Mouse (Mus musculus): ENCODE data around the gene Myo5c.

Myo5c gene

GRCm38 (mm10) chr9:75282179-75282578 lies 50.4 kb downstream of the Myo5c start:
- DNase-seq (ENCODE audit: low spot score in 2 of 2), result no peak

DNA sequence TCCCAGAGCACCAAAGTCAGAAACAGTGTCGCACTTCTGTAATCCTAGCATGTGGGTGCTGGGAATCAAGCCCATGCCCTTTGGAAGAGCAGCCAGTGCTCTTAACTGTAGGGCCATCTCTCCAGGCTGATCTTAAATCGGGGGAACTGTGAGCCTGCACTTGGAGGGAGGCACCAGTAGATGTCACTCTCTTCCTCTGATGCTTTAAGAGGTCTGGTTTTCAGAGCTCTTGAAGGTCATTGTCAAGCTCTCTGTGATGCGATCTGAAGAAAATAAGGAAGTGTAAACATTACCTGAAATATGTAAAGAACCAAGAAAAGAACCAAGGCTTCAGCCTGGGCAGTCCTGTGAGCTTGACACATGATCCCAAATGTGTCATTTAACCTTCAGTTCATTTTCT lies 51.0 kb downstream of the Myo5c start:
- DNase-seq (ENCODE audit: low spot score in 2 of 2), result peak in 1 of 2 experiments; percentile 52

- DNase-seq (ENCODE audit: low spot score in 2 of 2), result no peak
Measured at GRCm38 (mm10) chr9:75283636-75284035, 51.8 kb downstream of the Myo5c start.

GRCm38 (mm10) chr9:75285363-75285762 lies 53.5 kb downstream of the Myo5c start:
- no peak for DNase-seq (ENCODE audit: low spot score in 2 of 2)

DNA sequence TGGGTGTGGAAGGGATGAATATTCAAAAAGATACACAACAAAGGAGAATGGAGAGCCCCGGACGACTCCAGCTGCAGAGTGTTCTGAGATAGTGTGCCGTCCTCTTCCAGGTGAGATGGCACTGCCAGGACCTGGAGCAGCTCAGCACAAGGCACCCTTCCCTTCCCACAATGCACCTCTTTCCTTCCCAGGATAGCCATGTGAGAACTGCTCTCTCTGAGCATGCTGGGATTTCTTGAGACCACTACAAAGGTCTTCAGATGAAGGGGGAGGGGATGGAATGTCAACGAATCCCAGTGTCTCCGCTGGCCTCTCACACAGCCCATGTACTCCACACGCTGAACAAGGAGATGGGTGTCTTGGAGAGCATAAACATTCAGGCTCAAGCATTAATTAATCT lies 55.8 kb downstream of the Myo5c start:
- no peak for DNase-seq (ENCODE audit: low spot score in 2 of 2)

GRCm38 (mm10) chr9:75289545-75289944 lies 57.7 kb downstream of the Myo5c start:
- DNase-seq (ENCODE audit: low spot score in 2 of 2), result no peak

GRCm38 (mm10) chr9:75299342-75299741 lies 67.5 kb downstream of the Myo5c start:
- no peak for DNase-seq (ENCODE audit: low spot score in 2 of 2)

DNA sequence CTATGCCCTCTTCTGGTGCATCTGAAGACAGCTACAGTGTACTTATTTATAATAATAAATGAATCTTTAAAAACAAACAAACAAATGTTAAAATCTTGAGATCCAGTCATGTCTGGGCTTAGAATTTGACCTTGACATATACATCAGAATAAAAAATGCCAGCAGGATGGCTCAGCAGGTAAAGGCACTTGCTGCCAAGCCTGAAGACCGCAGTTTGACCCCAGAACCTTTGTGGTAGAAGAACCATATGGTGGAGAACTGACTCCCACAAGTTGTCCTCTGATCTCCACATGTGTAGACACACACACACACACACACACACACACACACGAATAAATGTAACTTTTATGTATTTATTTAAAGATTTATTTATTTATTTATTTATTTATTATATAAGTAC lies 71.2 kb downstream of the Myo5c start:
- no peak for DNase-seq (ENCODE audit: low spot score in 2 of 2)

- DNase-seq (ENCODE audit: low spot score in 2 of 2), result no peak
Measured at GRCm38 (mm10) chr9:75303701-75304261, 72.0 kb downstream of the Myo5c start.

DNA sequence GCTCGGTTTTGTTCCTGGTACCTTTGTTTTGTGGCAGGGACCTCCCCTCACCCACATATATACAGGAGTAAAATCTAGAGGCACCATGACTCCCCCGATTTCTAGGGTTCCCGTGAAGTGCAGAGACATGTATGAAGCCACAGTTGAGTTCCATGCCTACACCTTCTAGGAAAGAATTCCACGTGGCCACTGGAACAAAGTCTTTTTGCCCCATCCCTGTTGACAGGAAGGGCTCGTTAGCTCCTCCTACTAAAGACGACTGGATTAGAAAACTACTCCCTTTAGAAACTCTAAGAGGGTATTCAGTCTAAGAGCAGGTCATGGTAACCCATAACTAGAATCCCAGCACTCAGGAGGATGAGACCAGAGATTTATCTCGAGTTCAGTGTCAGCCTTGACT lies 72.5 kb downstream of the Myo5c start:
- no peak for DNase-seq (ENCODE audit: low spot score in 2 of 2)

- peak in 1 of 2 experiments; percentile 38 for DNase-seq (ENCODE audit: low spot score in 2 of 2)
Measured at GRCm38 (mm10) chr9:75306126-75306898, 74.5 kb downstream of the Myo5c start, which contains the start of gene Gnb5. Gene Gnb5 (plus strand): TSS chr9:75306288.

GRCm38 (mm10) chr9:75307015-75307414 lies 75.2 kb downstream of the Myo5c start:
- DNase-seq (ENCODE audit: low spot score in 2 of 2), result no peak

GRCm38 (mm10) chr9:75308621-75309020 lies 76.8 kb downstream of the Myo5c start:
- DNase-seq (ENCODE audit: low spot score in 2 of 2), result no peak

GRCm38 (mm10) chr9:75312008-75312407 lies 80.2 kb downstream of the Myo5c start:
- peak; percentile 79 to 91 for DNase-seq (ENCODE audit: low spot score in 2 of 2)

DNA sequence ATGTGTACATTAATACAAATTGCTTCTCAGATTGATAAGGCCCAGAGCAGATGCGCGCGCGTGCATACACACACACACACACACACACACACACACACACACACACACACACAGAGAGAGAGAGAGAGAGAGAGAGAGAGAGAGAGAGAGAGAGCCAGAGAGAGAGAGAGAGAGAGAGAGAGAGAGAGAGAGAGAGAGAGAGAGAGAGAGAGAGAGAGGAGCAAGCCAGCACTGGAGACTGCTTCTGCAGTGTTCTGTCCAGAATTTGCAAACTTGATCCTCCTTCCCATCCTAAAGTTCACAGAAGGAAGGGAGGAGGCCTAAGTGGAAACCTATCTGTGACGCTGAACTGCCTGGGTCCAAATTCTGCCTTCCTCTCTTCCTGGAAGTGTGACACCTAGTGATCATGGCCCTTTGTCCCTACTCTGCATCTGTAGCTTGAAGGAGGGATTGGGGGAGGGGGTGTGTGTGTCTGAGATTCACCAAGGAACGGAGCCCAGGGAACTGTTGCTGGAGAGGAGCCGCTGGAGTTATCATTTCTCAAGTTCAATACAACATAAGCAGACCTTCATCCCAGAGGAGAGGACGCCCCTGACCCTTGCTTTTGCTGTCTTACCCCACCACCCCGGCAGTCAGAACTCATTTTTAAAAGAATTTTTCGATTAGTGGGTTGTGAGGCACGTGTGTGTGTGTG lies 81.5 kb downstream of the Myo5c start:
- no peak for DNase-seq (ENCODE audit: low spot score in 2 of 2)

DNA sequence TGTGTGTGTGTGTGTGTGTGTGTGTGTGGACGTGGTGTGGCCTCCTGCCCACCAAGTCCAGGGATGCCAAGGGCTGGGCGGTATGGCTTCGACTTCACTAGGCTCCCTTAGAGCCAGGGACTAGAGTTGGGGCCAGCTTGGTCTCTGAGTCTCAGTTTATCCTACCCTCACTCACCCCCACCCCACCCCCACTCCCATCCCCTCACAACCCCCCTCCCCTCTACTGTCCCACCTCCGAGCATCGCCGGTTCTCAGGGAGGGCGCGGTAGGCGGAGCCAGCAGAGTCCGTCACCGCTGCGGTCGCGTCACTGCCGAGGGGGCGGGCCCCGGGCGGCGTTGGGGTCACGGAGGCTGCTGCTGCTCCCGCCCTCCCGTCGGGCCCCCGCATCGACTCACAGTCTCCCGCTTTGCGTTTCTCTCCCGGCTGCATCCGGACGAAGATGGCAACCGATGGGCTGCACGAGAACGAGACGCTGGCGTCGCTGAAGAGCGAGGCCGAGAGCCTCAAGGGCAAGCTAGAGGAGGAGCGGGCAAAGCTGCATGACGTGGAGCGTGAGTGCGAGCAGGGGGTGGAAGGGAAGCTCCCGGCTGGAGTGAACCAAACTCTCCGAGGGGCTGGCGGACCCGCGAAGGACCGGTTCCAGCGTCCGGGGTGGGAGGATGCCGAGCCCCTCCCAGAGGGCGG lies 82.2 kb downstream of the Myo5c start:
- peak; percentile 68 to 80 for DNase-seq (ENCODE audit: low spot score in 2 of 2)

DNA sequence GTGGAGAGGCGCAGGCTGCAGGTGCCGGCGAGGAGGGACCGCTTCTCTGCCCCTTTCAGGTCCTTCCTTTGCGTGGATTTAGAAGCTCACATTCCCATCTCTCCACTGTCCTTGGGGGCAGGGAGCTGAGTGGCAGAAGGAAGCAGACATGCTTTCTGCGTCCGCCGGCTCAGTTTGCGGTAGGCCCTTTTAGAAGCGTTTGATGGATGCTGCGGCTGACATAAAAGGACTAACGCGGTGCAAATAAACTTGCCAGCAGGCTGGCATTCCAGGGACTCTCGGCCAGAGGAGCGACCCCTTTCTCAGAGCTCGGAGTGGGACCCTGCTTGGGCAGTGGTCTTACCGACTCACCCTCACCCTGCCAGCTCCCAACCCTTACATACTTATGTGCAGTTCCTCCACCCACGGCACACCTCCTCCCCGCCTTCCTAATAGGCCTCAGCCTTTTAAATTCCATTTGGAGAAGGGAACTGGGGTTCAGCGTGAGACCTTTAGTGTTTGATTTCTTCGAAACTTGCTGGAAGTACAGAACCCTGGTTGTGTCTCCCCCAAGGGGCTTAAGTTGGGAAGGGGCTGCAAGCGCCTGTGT lies 82.8 kb downstream of the Myo5c start:
- DNase-seq (ENCODE audit: low spot score in 2 of 2), result no peak

GRCm38 (mm10) chr9:75315238-75315637 lies 83.4 kb downstream of the Myo5c start:
- DNase-seq (ENCODE audit: low spot score in 2 of 2), result no peak

- no peak for DNase-seq (ENCODE audit: low spot score in 2 of 2)
Measured at GRCm38 (mm10) chr9:75316771-75317170, 85.0 kb downstream of the Myo5c start.

DNA sequence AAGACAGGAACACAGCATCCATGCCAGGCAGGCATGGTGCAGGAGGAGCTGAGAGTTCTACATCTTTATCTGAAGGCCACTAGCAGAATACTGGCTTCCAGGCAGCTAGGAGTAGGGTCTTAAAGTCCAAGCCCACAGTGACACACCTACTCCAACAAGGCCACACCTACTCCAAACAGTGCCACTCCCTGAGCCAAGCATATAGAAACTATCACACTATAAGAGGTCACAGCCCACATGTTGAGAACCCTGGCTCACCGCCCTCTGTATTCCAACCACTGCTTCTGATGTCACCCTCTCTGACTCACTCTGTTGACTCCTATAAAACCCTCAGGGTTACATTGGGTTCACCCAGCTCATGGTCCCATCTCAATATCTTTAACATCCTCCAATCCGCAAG lies 86.4 kb downstream of the Myo5c start:
- no peak for DNase-seq (ENCODE audit: low spot score in 2 of 2)

DNA sequence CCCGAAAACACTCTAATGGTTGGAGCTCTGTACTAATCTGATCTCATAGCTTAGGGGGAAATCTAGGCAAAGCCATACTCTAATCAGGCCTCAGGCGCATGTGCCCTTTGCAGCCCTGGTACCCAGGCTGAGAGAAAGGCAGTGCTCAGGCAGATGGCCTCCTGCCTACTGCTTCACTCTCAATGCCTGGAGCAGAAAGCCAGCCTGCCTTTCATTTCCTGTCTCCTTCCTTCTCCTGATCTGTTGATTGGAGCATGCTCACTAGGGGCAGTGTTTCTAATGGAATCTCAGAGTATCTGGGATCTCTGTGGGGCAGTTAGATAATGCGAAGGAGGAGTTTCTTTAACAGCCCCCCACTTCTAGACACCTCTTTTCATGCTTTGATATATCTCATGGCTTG lies 87.5 kb downstream of the Myo5c start:
- no peak for DNase-seq (ENCODE audit: low spot score in 2 of 2)

Measured in cerebellum, postnatal 4 days (tissue).